Mouse (Mus musculus) liver, embryonic 16.5 days (tissue): ENCODE data around the gene Gm37240. TPM values are rescaled to one million over a fixed set of nuclear protein-coding genes. Genes with fewer than 3 reads are reported as not detected.

Experiments
- ATAC-seq: fragments of 200-750 bp; cut with Nextera tagmentation; 2 replicates; pipeline ENCODE4 v1.8.0; 2017; ENCODE audit warnings: low read depth, mild to moderate bottlenecking, moderate number of reproducible peaks, moderate library complexity
- H3K27ac ChIP-seq: fragments of 300-500 bp; sonication (generic); 2 replicates; pipeline ENCODE4 v1.5.1; 2014; ENCODE audit warnings: mild to moderate bottlenecking, low read length
- H3K27me3 ChIP-seq: fragments of 300-500 bp; sonication (generic); 2 replicates; pipeline ENCODE4 v1.6.1; 2014; ENCODE audit warnings: low read depth, low read length, mixed read lengths; ENCODE audit not compliant: control insufficient read depth, insufficient read depth
- H3K36me3 ChIP-seq: fragments of 300-500 bp; sonication (generic); 2 replicates; pipeline ENCODE4 v1.6.1; 2014; ENCODE audit warnings: mild to moderate bottlenecking; ENCODE audit not compliant: control insufficient read depth, insufficient read depth
- H3K4me1 ChIP-seq: fragments of 300-500 bp; sonication (generic); 2 replicates; pipeline ENCODE4 v1.6.1; 2014; ENCODE audit warnings: low read depth, low read length, mixed read lengths; ENCODE audit not compliant: control insufficient read depth
- H3K4me2 ChIP-seq: fragments of 300-500 bp; sonication (generic); 2 replicates; pipeline ENCODE4 v1.6.1; 2014; ENCODE audit warnings: low read depth, low read length, mixed read lengths
- H3K4me3 ChIP-seq: fragments of 300-500 bp; sonication (generic); 2 replicates; pipeline ENCODE4 v1.5.1; 2014; ENCODE audit warnings: low read depth, mild to moderate bottlenecking, low read length
- H3K9ac ChIP-seq: fragments of 300-500 bp; sonication (generic); 2 replicates; pipeline ENCODE4 v1.6.1; 2014; ENCODE audit warnings: low read depth, low read length
- H3K9me3 ChIP-seq: fragments of 300-500 bp; sonication (generic); replicated peaks from 2 replicates; pipeline ENCODE4 v1.6.1; 2016; ENCODE audit warnings: low read length; ENCODE audit not compliant: control insufficient read depth
- WGBS: fragments of 180-500 bp; shearing (Covaris S2); extraction: QIAGEN DNeasy Blood & Tissue Kit; methylation state at CpG from one replicate; pipeline ENCODE4 v1.1.7; 2014; ENCODE audit not compliant: insufficient replicate concordance; 5-methylcytosine and 5-hydroxymethylcytosine counted together
- polyA plus RNA-seq: library from polyadenylated mRNA; unstranded; fragments of >200 nt; fragmentation: Nextera tagmentation; extraction: Ambion mirVana; gene quantifications from 2 replicates; pipeline ENCODE4 v1.2.1, GENCODE M21; 2015

The Gm37240 gene
- polyA plus RNA-seq, 1 experiment from 2014 or later = 0.65 TPM

GRCm38 (mm10) chr3:84715073-84715768, 1172.1 kb downstream of the Gm37240 start:
- ATAC-seq = no peak

GRCm38 (mm10) chr3:84712941-84713340, 1174.4 kb downstream of the Gm37240 start:
- H3K4me1 ChIP-seq = no peaks in the 10 kb centered on the region
- no peak overlapping the region for H3K4me3 ChIP-seq
- H3K9me3 ChIP-seq = no peaks in the 10 kb centered on the region
- no peak overlapping the region for H3K27ac ChIP-seq
- H3K36me3 ChIP-seq = no peaks in the 10 kb centered on the region
- no peak overlapping the region for H3K9ac ChIP-seq
- ATAC-seq = no peak
- 44% methylated on average over 2 of the region's 2 CpGs for WGBS
- H3K4me2 ChIP-seq = no peak overlapping the region
- no peaks in the 10 kb centered on the region for H3K27me3 ChIP-seq

More at GRCm38 (mm10) chr3:84715073-84715768, 1172.1 kb downstream of the Gm37240 start:
- H3K4me2 ChIP-seq = no peak overlapping the region
- H3K9me3 ChIP-seq = no peaks in the 10 kb centered on the region
- H3K36me3 ChIP-seq = no peaks in the 10 kb centered on the region
- H3K4me3 ChIP-seq = no peak overlapping the region
- H3K4me1 ChIP-seq = no peaks in the 10 kb centered on the region
- H3K27ac ChIP-seq = no peak overlapping the region
- no peaks in the 10 kb centered on the region for H3K27me3 ChIP-seq
- 37% methylated on average over 15 of the region's 15 CpGs for WGBS
- no peak overlapping the region for H3K9ac ChIP-seq

GRCm38 (mm10) chr3:84710723-84711122, 1176.6 kb downstream of the Gm37240 start:
- H3K9ac ChIP-seq = no peak overlapping the region
- WGBS = 59% methylated on average over 4 of the region's 4 CpGs

GRCm38 (mm10) chr3:84709967-84710366, 1177.4 kb downstream of the Gm37240 start:
- H3K4me3 ChIP-seq = no peak overlapping the region
- H3K27me3 ChIP-seq = no peaks in the 10 kb centered on the region
- H3K4me1 ChIP-seq = no peaks in the 10 kb centered on the region
- H3K9me3 ChIP-seq = no peaks in the 10 kb centered on the region
- H3K9ac ChIP-seq = no peak overlapping the region
- H3K27ac ChIP-seq = no peak overlapping the region
- H3K36me3 ChIP-seq = no peaks in the 10 kb centered on the region
- 76% methylated on average over 8 of the region's 8 CpGs for WGBS
- no peak for ATAC-seq
- no peak overlapping the region for H3K4me2 ChIP-seq

More at GRCm38 (mm10) chr3:84710723-84711122, 1176.6 kb downstream of the Gm37240 start:
- no peaks in the 10 kb centered on the region for H3K27me3 ChIP-seq
- H3K36me3 ChIP-seq = no peaks in the 10 kb centered on the region
- H3K27ac ChIP-seq = no peak overlapping the region
- H3K4me3 ChIP-seq = no peak overlapping the region
- no peaks in the 10 kb centered on the region for H3K4me1 ChIP-seq
- no peak overlapping the region for H3K4me2 ChIP-seq
- no peaks in the 10 kb centered on the region for H3K9me3 ChIP-seq
- no peak for ATAC-seq

GRCm38 (mm10) chr3:84709100-84709499, 1178.2 kb downstream of the Gm37240 start:
- 38% methylated on average over 8 of the region's 8 CpGs for WGBS
- Histone ChIP-seq H3K27ac (no peak overlapping the region), H3K9ac (no peak overlapping the region), H3K27me3 (no peaks in the 10 kb centered on the region), H3K4me3 (no peak overlapping the region), H3K9me3 (no peaks in the 10 kb centered on the region), H3K36me3 (no peaks in the 10 kb centered on the region), H3K4me2 (no peak overlapping the region), H3K4me1 (no peaks in the 10 kb centered on the region)
- no peak for ATAC-seq

- Histone ChIP-seq H3K27me3 (no peaks in the 10 kb centered on the region), H3K4me1 (peaks cover 4% of the 10 kb centered on the region), H3K4me2 (no peak overlapping the region), H3K27ac (no peak overlapping the region), H3K9ac (no peak overlapping the region), H3K9me3 (no peaks in the 10 kb centered on the region), H3K36me3 (no peaks in the 10 kb centered on the region), H3K4me3 (no peak overlapping the region)
- WGBS = 72% methylated on average over 10 of the region's 10 CpGs
- no peak for ATAC-seq
These were observed 1178.8 kb downstream of the Gm37240 start for GRCm38 (mm10) chr3:84708469-84708868.

- ATAC-seq = no peak
- Histone ChIP-seq H3K27me3 (no peaks in the 10 kb centered on the region), H3K9ac (no peak overlapping the region), H3K4me2 (no peak overlapping the region), H3K4me1 (peaks cover 16% of the 10 kb centered on the region), H3K36me3 (no peaks in the 10 kb centered on the region), H3K4me3 (no peak overlapping the region), H3K27ac (no peak overlapping the region), H3K9me3 (no peaks in the 10 kb centered on the region)
- 54% methylated on average over 9 of the region's 9 CpGs for WGBS
These were observed 1182.1 kb downstream of the Gm37240 start for GRCm38 (mm10) chr3:84705224-84705623.

- Histone ChIP-seq H3K4me2 (peak overlapping the region; percentile 56), H3K9ac (0 out of 2 replicates have a peak overlapping the region, but pooled peaks have one; percentile 10), H3K4me1 (peaks cover 16% of the 10 kb centered on the region), H3K9me3 (no peaks in the 10 kb centered on the region), H3K4me3 (peak overlapping the region; percentile 23), H3K27me3 (no peaks in the 10 kb centered on the region), H3K27ac (peak overlapping the region; percentile 28; the same call in 1 of the 2 replicates), H3K36me3 (no peaks in the 10 kb centered on the region)
- ATAC-seq = peak; percentile 87
- WGBS = 29% methylated on average over 11 of the region's 11 CpGs
These were observed 1184.1 kb downstream of the Gm37240 start for GRCm38 (mm10) chr3:84703083-84703810.

- Histone ChIP-seq H3K4me3 (no peak overlapping the region), H3K4me1 (peaks cover 16% of the 10 kb centered on the region), H3K27me3 (no peaks in the 10 kb centered on the region), H3K9ac (no peak overlapping the region), H3K9me3 (no peaks in the 10 kb centered on the region), H3K36me3 (no peaks in the 10 kb centered on the region), H3K4me2 (no peak overlapping the region), H3K27ac (no peak overlapping the region)
- ATAC-seq = no peak
- 89% methylated on average over 5 of the region's 5 CpGs for WGBS
These were observed 1185.4 kb downstream of the Gm37240 start for GRCm38 (mm10) chr3:84701964-84702363.
